Mouse (Mus musculus) cerebellum, adult 11-12 months (tissue): Measurements from ENCODE around the gene Cd207.

ENCODE experiments used
- DNase-seq: peaks from one replicate; pipeline ENCODE4 v3.0.0; 2022

Gene Cd207

DNA sequence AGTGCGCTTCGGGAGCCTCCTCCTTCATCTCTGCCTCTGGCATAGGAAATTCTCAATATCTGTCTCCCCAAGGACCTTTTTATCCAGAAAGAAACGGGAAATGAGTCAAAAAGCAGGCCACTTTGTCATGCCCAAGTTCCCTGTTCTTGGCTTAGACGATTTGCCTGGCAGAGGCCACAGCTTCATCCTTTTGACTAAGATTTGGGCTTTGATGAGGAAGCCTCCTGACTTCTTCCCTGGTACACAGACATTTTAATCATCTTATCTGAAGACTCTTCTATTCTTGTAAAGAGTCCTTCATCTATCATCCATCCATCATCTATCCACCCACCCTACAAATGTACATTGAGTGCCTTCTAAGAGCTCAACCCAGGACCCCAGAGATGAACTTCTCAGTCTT lies at the start of gene Cd207:
TSS of gene Cd207 (minus strand) at position 101 of the 400 bp plus-strand sequence.
- DNase-seq: no peak

DNA sequence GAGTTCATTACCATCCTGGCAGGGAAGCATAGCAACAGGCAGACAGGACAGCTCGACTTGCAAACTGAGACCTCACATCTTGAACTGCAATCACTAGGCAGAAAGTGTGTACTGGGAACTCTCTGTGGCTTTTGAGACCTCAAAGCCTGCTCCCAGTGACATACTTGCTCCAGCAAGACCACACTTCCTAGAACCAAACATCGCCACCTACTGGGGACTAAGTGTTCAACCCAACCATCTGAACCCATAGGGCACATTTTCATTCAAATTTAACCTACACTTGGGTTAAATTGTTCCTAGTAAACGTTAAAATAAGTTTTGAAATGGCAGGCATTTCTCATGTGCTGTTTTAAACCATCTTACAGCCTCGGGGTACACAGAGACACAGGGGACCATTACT lies 49.5 kb upstream of the Cd207 start:
- DNase-seq: no peak

DNA sequence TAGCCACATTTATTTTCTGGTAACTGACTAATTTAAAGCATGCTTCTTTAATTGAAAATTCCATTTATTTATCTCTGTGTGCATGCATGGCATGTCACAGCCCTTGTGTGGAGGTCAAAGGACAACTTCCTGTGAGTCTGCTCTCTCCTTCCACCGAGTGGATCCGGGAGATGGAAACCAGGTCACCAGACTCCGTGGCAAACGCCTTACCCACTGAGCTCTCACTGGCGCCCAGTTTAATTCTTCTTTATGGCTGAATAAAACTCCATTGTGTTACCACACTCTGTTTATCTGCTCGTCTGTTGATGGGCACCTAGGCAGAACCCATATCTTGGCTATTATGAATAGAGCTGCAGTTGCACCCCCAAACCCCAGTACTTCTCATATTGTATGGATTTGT lies 44.9 kb upstream of the Cd207 start:
- no peak for DNase-seq

DNA sequence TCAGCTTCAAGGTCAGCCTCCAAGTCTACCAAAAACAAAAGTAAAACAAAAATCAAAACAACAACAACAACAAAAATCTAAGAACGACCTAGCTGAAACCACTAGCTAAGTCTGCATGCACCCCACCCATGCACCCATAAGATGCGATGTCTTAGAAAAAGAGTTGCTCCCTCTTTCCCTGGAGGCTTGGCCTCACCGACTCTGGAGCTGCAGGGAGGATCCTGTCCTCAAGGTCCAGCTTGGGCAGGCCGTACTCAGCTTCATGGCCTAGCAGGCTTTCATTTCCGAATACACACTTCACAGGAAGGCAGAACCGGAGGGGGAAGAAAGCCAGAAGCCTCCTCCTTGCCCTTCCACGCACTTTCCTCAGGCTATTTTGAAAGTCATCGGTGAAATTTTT lies 39.4 kb upstream of the Cd207 start:
- DNase-seq: no peak

DNA sequence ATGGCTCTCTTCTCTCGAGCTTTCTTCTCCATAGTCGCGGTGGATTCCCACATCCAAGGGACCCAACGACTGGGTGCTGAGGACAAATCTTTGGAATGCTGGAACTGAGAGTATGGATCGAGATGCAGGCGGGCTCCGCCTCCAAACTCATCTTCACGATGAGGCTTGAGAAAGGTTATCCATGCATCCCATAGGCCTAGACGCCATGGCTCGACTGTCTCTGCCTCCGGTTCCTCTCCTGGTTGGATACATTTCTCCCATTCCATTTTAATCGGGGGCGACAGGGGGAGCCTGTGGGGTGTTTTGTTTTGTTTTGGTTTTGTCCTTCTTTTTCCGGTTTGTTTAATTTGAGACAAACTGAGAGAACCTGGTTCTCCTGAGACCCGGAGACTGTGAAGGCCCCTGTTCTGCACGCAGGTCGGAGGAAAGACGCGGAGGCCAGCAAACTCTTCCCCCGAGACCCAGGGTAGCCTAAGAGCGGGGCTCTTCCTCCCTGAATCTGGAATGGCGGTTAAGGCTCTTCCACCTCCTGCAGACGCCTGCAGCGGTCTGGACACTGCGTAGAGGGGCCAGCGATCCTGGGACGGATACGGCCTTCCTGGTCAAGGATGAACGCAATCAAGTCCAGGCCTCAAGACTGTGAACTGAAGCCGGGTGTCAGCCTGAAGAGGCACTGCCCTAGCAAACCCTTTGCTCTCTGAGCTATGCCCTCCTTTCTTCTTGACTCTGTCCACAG lies 38.0 kb upstream of the Cd207 start:
- no peak for DNase-seq

DNA sequence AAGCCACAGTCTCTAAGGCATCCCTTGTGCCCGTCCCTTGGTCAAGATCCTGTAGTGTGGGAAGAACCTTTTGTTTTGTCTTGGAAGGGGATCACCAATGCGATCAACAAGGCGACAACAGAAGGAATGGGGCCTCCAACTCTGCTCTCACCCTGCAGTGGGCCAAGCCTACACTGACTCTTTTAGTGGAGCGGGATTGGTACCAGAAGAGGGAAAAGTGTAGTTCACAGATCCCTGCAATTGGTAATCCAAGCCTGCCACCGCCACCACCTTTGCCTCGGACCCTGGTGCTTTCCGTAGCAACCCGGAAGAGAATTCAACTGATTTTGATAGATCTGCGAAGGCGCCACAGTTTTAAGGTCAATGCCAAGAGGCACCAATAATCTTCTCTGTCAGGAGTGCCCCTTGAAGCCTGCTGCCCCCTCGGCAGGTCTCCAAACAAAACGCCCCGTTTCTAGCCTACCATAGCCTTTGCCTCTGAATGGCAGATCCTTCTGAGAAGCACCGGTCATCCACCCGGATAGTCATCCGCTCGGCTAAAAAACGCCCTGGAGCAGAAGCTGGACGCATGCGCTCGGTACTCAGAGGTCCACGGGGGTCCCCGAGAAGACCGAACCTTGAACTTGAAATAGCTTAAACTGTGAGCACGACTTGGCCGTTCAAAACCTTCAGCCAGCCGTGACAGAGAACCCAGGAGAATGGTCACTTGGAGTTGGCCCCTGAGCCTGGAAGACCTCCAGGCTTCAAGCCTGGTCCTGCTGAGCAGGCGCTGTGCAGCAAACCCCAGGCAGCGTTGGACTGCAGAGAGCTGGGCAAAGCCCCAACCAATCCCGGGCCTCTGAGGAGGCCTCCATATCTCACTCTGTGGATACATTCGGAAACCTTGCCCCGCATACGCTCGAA lies 36.8 kb upstream of the Cd207 start:
- no peak for DNase-seq

DNA sequence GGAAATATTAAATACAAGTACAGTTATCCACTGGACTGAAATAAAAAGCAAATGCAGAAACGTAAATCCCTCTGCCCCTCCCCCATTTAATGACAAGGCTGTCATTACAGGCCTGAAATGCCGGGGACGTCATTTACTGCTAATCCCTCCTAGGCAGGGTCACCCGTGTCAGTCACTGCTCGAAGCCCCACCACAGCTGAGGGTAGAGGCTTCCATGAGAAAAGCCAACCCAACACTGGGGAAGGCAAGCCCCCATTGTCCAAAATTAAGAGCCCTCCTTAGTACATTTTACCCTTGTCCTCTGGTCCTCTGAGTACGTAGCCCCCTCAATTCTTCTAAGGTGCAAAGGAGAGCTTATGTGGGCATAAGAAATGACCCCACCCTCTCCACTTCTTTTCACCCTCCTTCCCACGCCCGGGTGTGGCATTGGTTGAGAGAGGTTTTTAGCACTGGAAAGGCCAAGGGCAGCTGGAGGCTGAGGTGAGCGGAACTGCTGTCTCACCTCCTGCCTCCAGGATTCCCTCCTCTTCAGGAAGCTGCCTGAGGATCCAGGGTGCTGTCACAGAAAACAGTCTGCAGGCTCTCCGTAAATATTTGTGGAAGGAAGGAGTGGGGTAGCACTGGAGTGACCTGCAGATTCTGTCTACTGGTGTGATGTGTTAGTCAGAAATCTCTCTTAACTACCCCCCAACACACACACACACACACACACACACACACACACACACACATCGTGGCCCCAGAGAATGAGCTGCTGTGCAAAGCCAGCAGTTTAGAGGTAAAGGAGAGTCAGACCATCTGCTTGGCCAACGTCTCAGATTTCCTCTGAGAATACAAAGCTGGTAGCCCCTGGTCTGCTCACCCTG lies 35.8 kb upstream of the Cd207 start:
- no peak for DNase-seq

DNA sequence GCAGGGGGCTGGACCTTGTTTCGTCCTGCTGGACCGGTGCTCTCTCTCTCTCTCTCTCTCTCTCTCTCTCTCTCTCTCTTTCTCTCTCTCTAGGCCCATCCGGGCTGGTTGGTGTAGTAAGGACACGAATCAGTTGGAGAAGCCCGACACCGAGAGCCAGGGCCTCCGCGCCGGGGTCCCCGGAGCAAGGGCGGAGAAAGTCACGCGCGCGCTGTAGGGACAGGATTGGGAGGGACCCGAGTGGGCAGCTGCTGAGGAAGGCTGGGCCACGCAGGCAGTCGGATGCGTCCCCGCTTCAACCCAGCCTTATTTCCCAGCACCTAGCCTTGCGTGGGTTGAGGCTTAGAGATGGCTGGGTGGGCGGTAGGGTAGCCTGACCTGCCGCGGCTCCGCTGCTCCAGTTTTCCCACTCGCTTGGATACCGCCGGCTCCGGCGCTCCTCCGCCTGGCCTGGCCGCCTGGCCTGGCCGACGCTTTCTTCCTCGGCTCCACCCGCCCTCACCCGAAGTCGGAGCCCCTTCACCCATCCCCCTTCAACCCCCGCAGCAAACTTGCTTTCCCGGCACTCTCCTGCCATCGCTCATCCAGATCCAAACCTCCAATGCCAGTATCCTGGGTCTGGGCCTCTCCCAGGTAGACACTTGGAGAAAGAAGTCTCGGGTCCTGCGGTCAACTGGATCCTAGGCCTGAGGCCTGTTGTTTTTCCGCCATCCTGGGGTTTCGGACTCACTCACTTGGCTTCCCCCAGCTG lies 34.2 kb upstream of the Cd207 start:
- DNase-seq: no peak

DNA sequence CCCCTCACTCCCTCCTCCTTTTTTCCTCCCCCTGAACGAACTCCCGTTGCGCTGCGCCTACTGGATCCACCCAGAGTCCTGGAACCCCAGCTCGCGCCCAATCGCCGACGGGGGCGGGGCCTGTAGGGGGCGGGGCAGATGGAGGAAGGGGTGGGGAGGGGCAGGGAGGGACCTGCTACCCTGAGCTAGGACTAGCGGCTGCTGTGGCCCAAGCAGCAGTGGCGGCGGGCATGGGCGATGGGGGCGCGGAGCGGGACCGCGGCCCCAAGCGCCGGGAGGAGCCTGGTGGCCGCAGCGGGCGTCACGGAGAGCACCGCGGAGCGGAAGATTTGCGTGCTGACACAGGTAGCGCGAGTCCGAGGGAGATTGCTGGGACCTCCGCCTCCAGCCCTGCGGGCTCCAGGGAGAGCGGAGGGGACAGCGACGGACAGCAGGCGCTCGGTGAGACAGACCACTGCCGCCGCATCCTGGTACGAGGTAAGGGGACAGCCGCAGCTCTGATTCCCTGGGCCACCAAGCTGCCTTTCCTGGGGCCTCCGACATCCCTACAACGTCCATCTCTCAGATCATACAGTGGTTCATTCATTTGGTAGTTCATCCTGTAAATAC lies 33.5 kb upstream of the Cd207 start, which contains the start of gene Vax2:
TSS of gene Vax2 (plus strand) at position 198 of the 609 bp plus-strand sequence.
- DNase-seq: no peak

DNA sequence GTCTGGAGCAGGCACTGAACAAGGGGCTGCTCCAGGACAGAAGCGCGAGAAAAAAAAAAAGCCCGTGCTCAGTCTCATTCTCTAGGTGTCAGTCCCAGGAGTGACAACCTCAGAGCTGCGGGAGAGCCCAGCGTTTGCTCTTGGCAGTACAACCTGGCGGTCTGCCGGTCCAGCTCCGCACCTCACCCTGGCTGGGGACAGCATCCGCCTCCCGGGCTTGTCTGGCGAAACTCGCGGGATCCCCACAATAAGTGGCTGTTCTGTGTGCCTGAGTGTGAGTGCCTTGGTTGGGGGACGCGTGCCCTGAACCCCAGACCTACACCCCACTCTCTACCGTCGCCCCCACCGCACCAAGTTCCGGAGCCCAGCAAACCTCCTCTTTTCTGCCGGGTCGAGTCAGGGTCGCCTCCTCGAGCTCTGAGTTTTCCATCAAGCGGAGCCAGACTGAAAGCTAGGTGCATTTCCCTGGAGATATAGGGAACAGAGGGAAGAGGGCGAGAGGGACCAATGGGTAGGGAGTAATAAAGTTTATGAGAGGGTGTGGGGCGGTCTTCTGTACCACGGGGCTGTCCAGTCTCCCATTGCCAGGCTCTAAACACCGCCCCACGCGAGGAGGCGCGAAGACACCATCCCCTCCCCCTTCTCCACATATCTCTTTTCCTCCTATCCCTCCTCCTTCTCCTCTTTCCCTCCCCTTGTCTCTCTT lies 32.9 kb upstream of the Cd207 start:
- DNase-seq: no peak

DNA sequence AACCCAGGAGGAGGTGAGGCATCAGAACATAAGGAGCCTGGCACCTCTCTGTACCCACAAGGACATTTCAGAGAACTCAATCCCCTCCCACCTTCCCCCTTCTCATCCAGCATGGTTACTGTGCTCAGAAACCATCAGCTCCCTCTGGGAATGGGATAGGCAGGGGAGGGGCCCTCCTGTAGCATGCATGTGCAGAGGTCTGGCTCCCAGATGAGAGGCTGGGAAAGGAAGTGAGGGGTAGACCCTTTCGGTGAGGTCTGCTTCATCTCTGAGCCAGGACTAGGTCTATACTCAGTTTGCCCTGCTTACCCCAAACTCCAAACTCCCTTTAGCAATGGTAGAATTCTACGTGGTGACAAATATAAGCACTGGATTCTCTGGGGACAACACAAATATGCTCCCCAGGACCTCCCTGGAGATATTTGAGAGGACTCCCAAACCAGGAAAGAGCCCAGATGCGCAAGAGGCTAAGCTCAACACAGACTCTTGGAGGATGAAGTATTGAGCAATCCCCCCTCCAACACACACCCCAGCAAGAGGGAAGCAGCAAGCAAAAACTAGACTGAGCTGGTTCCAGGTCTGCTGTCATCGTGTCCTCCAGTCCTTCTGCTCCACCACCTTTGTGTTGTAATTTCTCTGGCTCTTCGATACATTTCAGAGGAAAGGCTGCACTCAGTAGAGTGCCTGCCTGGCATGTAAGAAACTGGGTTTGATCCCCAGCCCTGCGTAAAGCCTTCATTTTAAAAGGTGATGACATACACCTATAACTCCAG lies 30.3 kb upstream of the Cd207 start:
- DNase-seq: no peak

DNA sequence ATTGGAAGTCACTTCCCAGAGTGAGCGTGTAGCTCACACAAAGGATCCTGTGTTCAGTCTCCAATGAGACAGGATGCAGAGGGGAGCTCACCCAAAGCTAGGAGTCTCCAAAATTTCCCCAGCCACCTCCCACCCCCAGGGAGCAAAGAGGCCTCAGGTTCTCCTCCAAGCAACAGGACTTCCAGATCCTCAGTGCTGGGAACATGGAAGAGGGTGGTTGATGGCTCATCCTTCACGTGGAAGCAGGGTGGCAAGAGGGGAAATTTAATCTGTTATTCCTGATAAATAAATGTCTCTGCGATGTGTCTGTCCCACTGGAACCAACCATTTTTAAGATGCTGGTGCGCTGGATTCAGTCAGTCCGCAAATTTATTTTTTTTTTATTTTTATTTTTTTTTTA lies 27.0 kb upstream of the Cd207 start:
- no peak for DNase-seq

DNA sequence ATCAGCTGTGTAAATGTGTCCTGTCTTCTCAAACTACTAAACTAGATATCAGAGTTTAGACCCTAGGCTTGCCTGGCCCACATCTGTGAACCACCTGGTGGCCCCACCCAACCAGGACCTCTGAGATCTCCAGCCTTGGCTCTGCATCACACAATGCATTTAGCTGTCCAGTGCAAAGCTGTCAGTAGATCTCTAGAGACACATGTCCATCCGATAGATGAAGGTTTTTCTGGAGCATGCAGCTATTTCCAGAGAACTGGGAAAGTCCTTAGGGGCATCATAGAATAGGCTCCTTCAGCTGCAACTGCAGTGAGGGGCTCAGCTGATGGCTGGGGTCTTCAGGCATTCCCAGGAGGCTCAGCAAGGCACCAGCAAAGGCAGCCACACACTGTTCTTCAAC lies 26.6 kb upstream of the Cd207 start:
- DNase-seq: no peak

DNA sequence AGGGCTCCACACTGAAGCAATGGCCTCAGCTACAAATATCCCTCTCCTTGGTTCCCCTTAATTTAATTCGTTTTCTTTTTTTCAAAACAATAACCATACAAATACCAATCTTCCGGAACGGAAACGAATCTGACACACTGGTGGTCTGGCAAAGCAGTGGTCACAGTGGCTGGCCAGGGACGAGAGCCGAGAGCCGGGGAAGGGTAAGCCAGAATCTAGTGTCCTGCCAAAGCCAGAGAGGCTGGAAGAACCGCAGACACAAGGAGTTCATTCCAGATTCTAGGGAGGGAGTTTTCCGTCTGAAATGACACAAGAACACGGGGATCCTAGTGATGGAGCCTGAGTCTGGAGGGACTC lies 26.0 kb upstream of the Cd207 start:
- DNase-seq: no peak

DNA sequence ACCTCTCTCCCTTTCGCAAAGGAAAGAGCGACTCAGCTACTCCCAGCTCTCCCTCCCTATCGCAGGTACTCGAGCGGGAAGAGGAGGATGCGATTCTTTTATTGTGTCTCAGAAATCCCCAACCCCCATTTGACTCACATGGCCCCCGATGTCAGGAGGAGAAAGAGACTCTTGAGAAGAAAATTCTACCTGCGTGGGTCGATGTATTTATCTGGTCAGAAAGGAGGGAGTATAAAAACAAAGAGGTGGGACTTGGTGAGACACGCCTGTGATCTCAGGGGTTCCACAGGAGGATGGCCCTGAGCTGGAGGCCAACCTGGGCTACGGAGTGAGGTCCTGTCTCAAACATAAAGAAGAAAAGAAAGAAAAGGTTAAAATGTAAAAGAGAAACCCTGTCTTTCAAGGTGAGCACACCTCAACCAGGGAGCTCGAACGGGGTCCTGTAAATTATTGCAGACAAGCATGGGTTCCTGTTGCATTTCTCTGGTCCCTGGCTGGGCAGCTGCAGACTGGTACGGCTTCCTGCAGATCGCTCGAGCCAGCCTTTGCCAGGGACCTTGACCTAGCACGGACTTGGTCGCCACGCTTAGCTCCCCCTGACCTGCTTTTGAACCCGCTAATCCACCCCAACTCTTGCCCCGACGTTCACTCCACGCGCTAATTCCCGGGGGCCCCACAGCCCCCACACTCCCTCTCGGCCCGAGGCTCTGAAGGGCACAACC lies 25.5 kb upstream of the Cd207 start:
- DNase-seq: no peak

DNA sequence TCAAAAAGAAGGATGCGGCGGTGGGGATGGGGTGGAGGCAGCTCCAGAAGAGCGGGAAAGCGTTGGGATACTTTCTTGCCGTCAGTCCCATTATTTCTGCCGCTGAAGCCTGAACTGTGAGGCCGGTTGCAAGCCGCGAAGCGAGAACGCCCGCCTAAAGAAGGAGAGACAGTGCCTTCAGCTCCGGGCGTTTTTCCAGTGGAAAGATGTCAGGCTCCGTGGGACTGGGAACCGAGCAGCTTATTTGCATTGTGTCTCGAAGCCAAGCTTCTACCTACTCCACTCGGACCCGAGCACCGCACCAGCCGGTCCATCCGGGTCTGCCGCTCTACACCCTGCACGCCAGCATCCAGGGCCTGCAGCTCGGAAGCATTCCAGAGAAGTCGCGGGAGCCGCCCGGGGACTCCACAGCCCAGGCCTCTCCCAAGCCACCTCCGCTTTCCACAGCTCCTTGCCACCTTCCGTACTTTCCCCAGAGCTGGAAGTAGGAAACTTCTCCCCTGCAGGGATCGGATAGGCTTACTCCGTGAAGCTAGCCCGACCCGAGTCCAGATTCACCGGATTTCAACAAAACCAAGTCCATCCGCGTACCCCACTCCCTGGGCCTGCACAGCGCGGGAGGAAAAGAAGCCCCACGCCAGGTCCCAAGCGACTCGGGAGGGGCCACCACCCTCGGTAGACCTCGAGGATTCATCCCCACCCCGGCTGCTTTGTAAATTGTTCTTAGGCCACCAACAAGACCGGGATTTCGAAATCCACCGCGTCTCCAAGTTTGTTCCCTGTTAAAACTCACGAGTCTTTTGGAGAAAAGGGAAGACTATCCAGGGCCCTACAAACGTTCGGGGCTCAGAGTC lies 24.7 kb upstream of the Cd207 start:
- DNase-seq: no peak

DNA sequence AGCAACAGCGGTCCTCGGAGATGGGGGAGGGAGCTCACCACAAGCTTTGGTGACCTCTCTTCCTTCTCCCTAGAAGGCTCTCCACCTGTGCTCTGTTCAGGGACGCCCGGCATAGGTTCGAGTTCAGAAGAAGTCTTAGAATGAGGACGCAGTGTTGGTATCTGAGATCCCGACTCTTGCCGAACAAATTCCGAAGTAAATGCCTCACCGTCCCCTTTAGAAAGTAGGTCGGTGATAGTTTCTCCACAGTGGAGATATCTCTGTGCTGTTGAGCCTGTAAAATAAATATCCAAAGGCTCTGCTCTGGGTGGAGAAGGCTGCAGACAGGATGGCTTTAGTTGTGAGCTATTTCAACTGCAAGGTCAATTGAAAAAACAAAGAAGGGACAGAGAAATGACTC lies 23.3 kb upstream of the Cd207 start:
- DNase-seq: no peak

DNA sequence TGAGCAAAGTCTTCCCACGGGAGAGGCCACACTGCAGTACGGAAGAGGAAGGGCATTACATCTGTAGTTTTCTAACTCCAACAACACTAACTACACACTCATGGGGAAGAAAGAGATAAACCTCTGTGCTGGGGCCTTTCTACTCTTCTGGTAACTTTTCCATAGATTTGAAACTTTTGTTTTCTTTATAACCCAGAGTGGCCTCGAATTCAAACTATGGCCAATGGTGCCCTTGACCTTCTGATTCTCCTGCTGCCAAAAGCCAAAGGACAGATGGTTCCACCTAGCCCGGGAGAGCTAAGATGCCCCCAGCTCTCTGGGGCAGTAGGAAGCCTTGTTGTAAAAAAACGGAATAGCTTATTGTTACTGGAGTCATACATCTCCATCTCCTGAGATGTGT lies 22.3 kb upstream of the Cd207 start:
- DNase-seq: no peak

DNA sequence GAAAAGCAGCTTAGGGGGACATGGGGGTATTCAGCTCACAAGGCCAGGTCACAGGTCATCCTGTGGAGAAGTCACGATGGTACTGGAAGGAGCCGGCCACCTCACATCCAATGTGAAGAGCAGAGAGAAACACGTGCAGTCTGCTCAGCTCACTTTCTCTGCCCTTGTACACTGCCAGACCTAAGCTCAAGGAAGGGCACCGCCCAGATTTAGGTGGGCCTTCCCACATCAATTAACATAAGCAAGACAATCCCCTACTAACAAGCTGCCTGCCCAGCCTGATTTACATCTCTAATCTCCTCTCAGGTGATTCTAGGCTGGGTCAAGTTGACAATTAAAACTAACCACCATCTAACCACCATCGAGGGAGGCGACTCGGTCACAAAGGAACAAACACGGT lies 20.3 kb upstream of the Cd207 start:
- DNase-seq: no peak
